Mouse (Mus musculus) intestine, embryonic 16.5 days (tissue): ENCODE data around the gene Adamts14. TPM values are rescaled to one million over a fixed set of nuclear protein-coding genes. Genes with fewer than 3 reads are reported as not detected.

Source experiments
- ATAC-seq: fragments of 200-750 bp; cut with Nextera tagmentation; 2 replicates; pipeline ENCODE4 v1.8.0; 2017; ENCODE audit warnings: moderate TSS enrichment, moderate library complexity
- H3K27ac ChIP-seq: fragments of 300-500 bp; sonication (generic); 2 replicates; pipeline ENCODE4 v1.5.1; 2014; ENCODE audit warnings: mild to moderate bottlenecking, low read length
- H3K27me3 ChIP-seq: fragments of 300-500 bp; sonication (generic); replicated peaks from 2 replicates; pipeline ENCODE4 v1.6.1; 2014; ENCODE audit warnings: low read length, control low read depth, mixed read lengths; ENCODE audit not compliant: control insufficient read depth, insufficient read depth
- H3K36me3 ChIP-seq: fragments of 300-500 bp; sonication (generic); 2 replicates; pipeline ENCODE4 v1.6.1; 2014; ENCODE audit warnings: low read length, control low read depth; ENCODE audit not compliant: control insufficient read depth, insufficient read depth
- H3K4me1 ChIP-seq: fragments of 300-500 bp; sonication (generic); 2 replicates; pipeline ENCODE4 v1.6.1; 2014; ENCODE audit warnings: low read length, control low read depth, mixed read lengths; ENCODE audit not compliant: control insufficient read depth, insufficient read depth
- H3K4me2 ChIP-seq: fragments of 300-500 bp; sonication (generic); 2 replicates; pipeline ENCODE4 v1.6.1; 2014; ENCODE audit warnings: low read depth, low read length, control low read depth
- H3K4me3 ChIP-seq: fragments of 300-500 bp; sonication (generic); 2 replicates; pipeline ENCODE4 v1.5.1; 2014; ENCODE audit warnings: mild to moderate bottlenecking, low read length
- H3K9ac ChIP-seq: fragments of 300-500 bp; sonication (generic); 2 replicates; pipeline ENCODE4 v1.6.1; 2014; ENCODE audit warnings: low read depth, low read length
- H3K9me3 ChIP-seq: fragments of 300-500 bp; sonication (generic); 2 replicates; pipeline ENCODE4 v1.6.1; 2016; ENCODE audit warnings: low read length, control low read depth; ENCODE audit not compliant: control insufficient read depth
- WGBS: fragments of 180-500 bp; shearing (Covaris S2); extraction: QIAGEN DNeasy Blood & Tissue Kit; methylation state at CpG from one replicate; pipeline ENCODE4 v1.1.7; 2014; 5-methylcytosine and 5-hydroxymethylcytosine counted together
- polyA plus RNA-seq: library from polyadenylated mRNA; unstranded; fragments of >200 nt; fragmentation: Nextera tagmentation; extraction: Ambion mirVana; gene quantifications from 2 replicates; pipeline ENCODE4 v1.2.1, GENCODE M21; 2015

The Adamts14 gene
- polyA plus RNA-seq, 1 experiment from 2014 or later: 0.75 TPM

DNA sequence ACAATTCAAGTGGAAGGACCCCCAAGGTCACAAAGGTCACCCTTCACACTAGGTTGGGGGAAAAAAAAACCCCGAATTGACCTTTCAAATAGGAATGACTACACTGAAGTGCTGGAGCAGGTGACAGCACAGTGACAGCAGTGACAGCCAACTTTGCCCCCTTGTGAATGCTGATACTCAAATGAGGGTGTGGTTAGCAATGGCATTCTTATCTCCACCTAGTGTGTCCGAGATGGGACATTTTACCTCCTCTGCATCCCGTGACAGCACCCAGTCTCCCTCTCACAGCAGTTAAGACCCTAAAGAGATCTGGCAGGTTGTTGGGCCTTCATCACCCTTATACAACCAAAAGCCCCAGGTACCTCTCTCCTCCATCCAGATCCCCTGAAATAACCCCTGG, 123.8 kb downstream of the Adamts14 start:
- H3K9me3 ChIP-seq: no peaks in the 10 kb centered on the region
- no peaks in the 10 kb centered on the region for H3K36me3 ChIP-seq
- no peak overlapping the region for H3K4me3 ChIP-seq
- no peak overlapping the region for H3K9ac ChIP-seq
- no peaks in the 10 kb centered on the region for H3K27me3 ChIP-seq
- no peak overlapping the region for H3K4me2 ChIP-seq
- WGBS: 70% methylated on average over 3 of the region's 3 CpGs
- H3K4me1 ChIP-seq: peaks cover 4% of the 10 kb centered on the region
- no peak for ATAC-seq
- no peak overlapping the region for H3K27ac ChIP-seq

DNA sequence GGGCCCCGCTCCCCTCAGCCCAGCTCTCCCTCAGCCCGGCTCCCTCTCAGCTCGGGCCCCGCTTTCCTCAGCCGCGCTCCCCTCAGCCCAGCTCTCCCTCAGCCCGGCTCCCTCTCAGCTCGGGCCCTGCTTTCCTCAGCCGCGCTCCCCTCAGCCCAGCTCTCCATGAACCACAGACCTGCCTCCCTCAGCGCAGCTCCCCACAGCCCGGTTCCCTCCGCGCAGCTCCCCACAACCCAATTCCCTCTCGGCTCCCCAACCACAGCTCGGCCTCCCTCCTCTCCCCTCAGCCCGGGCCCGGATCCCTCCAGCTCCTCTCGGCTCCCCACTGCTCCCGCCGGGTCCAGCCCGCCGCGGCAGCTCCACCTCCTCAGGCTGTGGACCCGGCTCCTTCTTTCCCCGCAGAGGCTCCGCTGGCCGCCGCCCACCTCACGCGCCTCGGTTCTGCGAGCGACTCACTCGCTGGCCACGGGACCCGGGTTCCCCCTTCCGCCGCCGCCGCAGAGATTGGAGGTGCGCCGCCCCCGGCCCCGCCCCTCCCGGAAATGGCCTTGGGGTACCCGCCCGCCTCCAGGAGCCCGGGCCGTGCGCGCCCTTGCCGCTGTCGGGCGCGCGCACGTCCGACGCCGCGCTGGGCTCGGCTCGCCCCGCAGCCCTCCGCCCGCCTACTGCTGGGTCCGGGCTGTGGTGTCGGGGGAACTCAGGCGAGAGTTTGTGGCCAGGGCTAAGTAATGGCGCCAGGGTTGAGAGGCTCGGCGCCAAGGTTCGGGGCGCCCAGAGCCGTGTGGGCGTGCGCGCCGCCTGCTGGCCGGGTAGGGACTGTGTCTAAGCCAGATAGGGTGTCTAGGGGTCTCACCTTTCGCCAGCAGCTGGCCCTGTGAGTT, 125.8 kb downstream of the Adamts14 start, which contains the start of gene Sgpl1:
TSS of gene Sgpl1 (minus strand) at position 547 of the 884 bp plus-strand sequence.
- no peaks in the 10 kb centered on the region for H3K9me3 ChIP-seq
- H3K4me1 ChIP-seq: peaks cover 6% of the 10 kb centered on the region
- no peaks in the 10 kb centered on the region for H3K36me3 ChIP-seq
- peak within 1 kb of the TSS; percentile 66 for H3K4me3 ChIP-seq
- peak within 1 kb of the TSS; percentile 91 for H3K9ac ChIP-seq
- peak within 1 kb of the TSS; percentile 84 for H3K27ac ChIP-seq
- WGBS: under 1% methylated on average over 81 of the region's 82 CpGs
- no peaks in the 10 kb centered on the region for H3K27me3 ChIP-seq
- H3K4me2 ChIP-seq: peak within 1 kb of the TSS; percentile 89
- peak; percentile 91 for ATAC-seq

Other genes starting within 250 kb of the Adamts14 start
- gene Pcbd1, start 184.1 kb downstream of the Adamts14 start, polyA plus RNA-seq: 246 and 248 TPM in 2 replicates
- 110 and 147 TPM in 2 replicates for gene Sgpl1, start 125.7 kb downstream of the Adamts14 start, polyA plus RNA-seq
- not detected in 2 replicates for gene Tbata, start 101.5 kb downstream of the Adamts14 start, polyA plus RNA-seq
- gene Prf1, start 24.4 kb upstream of the Adamts14 start, polyA plus RNA-seq: 0.06 TPM in 1 of 2 replicates, not detected in the other
- gene Pald1, start 110.1 kb upstream of the Adamts14 start, polyA plus RNA-seq: 13.2 and 15.0 TPM in 2 replicates
- 0.15 and 0.16 TPM in 2 replicates for gene Nodal, start 144.5 kb upstream of the Adamts14 start, polyA plus RNA-seq
- 59.6 and 64.1 TPM in 2 replicates for gene Eif4ebp2, start 179.2 kb upstream of the Adamts14 start, polyA plus RNA-seq
- gene Lrrc20, start 202.4 kb upstream of the Adamts14 start, polyA plus RNA-seq: 5.8 TPM in 2 replicates